Mouse (Mus musculus) testis, adult 2 months (tissue): Measurements from ENCODE around the gene Polr1c.

Experiments used
- CTCF ChIP-seq: fragments of 200-500 bp; IDR thresholded peaks from 2 replicates; pipeline ENCODE4 v1.5.1; 2012; ENCODE audit warnings: low read depth, mild to moderate bottlenecking, inconsistent platforms, low read length, moderate library complexity; ENCODE audit not compliant: control insufficient read depth, insufficient read depth, insufficient replicate concordance
- POLR2A ChIP-seq: fragments of 200-500 bp; IDR thresholded peaks from 2 replicates; pipeline ENCODE4 v1.6.1; 2012; ENCODE audit warnings: low read depth, mild to moderate bottlenecking, inconsistent platforms, low read length, moderate library complexity; ENCODE audit not compliant: control insufficient read depth

DNA sequence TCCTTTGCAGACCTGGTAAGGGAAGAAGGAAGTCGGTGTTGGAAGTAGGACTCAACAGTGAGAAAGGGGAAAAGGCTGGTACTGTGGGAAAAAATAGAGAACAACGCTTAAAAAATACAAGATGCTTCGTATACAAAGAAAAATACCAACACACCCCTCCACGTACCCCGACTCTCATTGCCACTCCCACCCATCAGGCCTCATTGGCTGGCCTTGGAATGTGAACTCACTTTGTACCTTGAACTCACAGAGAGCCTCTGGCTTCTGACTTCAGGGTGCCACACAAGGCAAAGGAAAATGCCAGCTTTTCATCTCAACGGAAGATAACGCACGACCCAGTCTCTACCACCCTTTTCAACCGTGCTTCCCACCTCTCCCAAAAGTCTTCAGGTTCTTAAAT is 35.3 kb upstream of the Polr1c start:
- TF ChIP-seq CTCF (no peak), POLR2A (no peak; the same call in 1 of the 2 replicates)
